Mouse (Mus musculus) ES-E14 (cell line): ENCODE results near the gene Phykpl. TPM values are rescaled to one million over a fixed set of nuclear protein-coding genes. Genes with fewer than 3 reads are reported as not detected.

Experiments used
- DNase-seq: peaks from one replicate; pipeline ENCODE4 v3.0.0-alpha.2; 2013; ENCODE audit warnings: low read depth, low spot score
- H3K27ac ChIP-seq: 2 replicates; pipeline ENCODE4 v1.5.1; 2012; ENCODE audit warnings: low read depth, mild to moderate bottlenecking, low read length, moderate library complexity, mixed read lengths; ENCODE audit not compliant: poor library complexity, insufficient read depth, severe bottlenecking
- H3K36me3 ChIP-seq: 2 replicates; pipeline ENCODE4 v1.6.1; 2012; ENCODE audit warnings: mild to moderate bottlenecking, low read length, moderate library complexity, mixed read lengths; ENCODE audit not compliant: control insufficient read depth, poor library complexity, insufficient read depth, severe bottlenecking
- H3K4me1 ChIP-seq, 2 experiments: fragments of 150-350 bp in 1 of 2; sonication (generic) in 1 of 2; 2 replicates each; pipeline ENCODE4 v1.6.1; 2012; ENCODE audit warnings: low read length in 2 of 2, mild to moderate bottlenecking in 1 of 2, mixed read lengths in 1 of 2; ENCODE audit not compliant: control insufficient read depth in 2 of 2, insufficient read depth in 2 of 2, poor library complexity in 1 of 2
- H3K4me3 ChIP-seq, 2 experiments: fragments of 150-350 bp in 1 of 2; sonication (generic) in 1 of 2; 2 replicates each; pipeline ENCODE4 v1.5.1; 2012; ENCODE audit warnings: low read length in 2 of 2, low read depth in 1 of 2, mild to moderate bottlenecking in 1 of 2, mixed read lengths in 1 of 2; ENCODE audit not compliant: insufficient read depth in 1 of 2, poor library complexity in 1 of 2, severe bottlenecking in 1 of 2
- H3K9ac ChIP-seq: 2 replicates; pipeline ENCODE4 v1.6.1; 2012; ENCODE audit warnings: low read depth, mild to moderate bottlenecking, low read length, mixed read lengths; ENCODE audit not compliant: poor library complexity, insufficient read depth, severe bottlenecking
- H3K9me3 ChIP-seq: fragments of 150-350 bp; sonication (generic); 2 replicates; pipeline ENCODE4 v1.6.1; 2012; ENCODE audit warnings: low read depth, mild to moderate bottlenecking, low read length; ENCODE audit not compliant: control insufficient read depth, insufficient read depth
- CHD2 ChIP-seq: IDR thresholded peaks from 2 replicates; pipeline ENCODE4 v1.6.1; 2014; ENCODE audit warnings: mild to moderate bottlenecking, low read depth, low read length, inconsistent platforms
- HCFC1 ChIP-seq: IDR thresholded peaks from 2 replicates; pipeline ENCODE4 v1.6.1; 2012; ENCODE audit warnings: low read length, inconsistent platforms, borderline replicate concordance; ENCODE audit not compliant: insufficient read depth
- MAFK ChIP-seq: IDR thresholded peaks from 2 replicates; pipeline ENCODE4 v1.6.1; 2014; ENCODE audit warnings: mild to moderate bottlenecking, low read depth, low read length, inconsistent platforms; ENCODE audit not compliant: insufficient read depth
- ZC3H11A ChIP-seq: IDR thresholded peaks from 2 replicates; pipeline ENCODE4 v1.6.1; 2012; ENCODE audit warnings: low read depth, mild to moderate bottlenecking, inconsistent platforms, low read length, borderline replicate concordance
- ZNF384 ChIP-seq: IDR thresholded peaks from 2 replicates; pipeline ENCODE4 v1.6.1; 2012; ENCODE audit warnings: low read depth, low read length, inconsistent platforms
- in situ Hi-C, 2 experiments: fragments of 600-800 bp; cut with MboI; formaldehyde crosslinking; loops; one replicate each; pipeline ENCODE4 v1.15.1; 2025; ENCODE audit warnings: low sequenced_read_pairs in 2 of 2, inconsistent platforms in 1 of 2; ENCODE audit not compliant: unreplicated experiment in 2 of 2
- total RNA-seq: library from RNA; depleted of rRNA; stranded (reverse); fragments of 300-350 nt; gene quantifications from 2 replicates; pipeline ENCODE4 v1.2.3, GENCODE M21; 2012

Phykpl gene
- total RNA-seq, 1 experiment, result 23.4 TPM

DNA sequence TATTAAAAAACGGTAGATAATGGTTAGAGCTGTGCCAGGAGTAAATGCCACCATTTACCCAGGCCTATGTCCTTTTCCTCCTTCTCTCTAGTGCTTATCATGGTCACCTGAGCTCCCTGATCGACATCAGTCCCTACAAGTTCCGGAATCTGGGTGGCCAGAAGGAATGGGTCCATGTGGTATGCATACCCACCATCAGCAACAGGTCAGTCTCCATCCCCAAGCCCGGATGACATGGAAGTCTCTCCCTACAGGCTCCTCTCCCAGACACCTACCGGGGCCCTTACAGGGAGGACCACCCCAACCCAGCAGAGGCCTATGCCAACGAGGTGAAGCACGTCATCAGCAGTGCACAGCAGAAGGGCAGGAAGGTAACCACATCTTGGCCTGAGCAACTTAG is 7.4 kb downstream of the Phykpl start:
- Histone ChIP-seq H3K9me3 (no peaks in the 10 kb centered on the region), H3K27ac (no peak overlapping the region), H3K4me3 (no peak overlapping the region), H3K4me1 (peaks cover 0 to 2% of the 10 kb centered on the region in 2 experiments; a peak in 2 of 4 replicates), H3K36me3 (peaks cover 42% of the 10 kb centered on the region), H3K9ac (no peak overlapping the region)
- no peak for DNase-seq
- TF ChIP-seq ZNF384, result no peak
- no peak for TF ChIP-seq MAFK
- TF ChIP-seq CHD2, result 0 out of 2 replicates have a peak, but pooled peaks have one; percentile 15
- no peak for TF ChIP-seq HCFC1
- no peak for TF ChIP-seq ZC3H11A
- in situ Hi-C loops, result no loop called here

DNA sequence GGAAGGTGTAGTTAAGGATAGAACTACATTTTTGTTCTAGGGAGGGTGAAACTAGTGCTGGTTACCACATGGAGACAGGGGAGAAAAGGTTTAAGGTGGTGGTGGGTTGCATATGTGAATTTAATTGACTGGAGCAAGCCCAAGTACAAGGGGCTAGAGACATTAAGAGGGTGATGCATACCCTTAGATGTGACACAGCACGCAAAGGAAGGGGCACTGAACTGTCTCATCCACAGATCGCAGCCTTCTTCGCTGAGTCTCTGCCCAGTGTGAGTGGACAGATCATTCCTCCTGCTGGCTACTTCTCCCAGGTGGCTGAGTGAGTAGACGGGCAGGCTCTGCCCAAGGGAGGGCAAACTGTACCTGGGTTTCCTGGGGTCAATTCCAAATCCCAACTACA is 8.8 kb downstream of the Phykpl start:
- H3K9me3 ChIP-seq, result no peaks in the 10 kb centered on the region

DNA sequence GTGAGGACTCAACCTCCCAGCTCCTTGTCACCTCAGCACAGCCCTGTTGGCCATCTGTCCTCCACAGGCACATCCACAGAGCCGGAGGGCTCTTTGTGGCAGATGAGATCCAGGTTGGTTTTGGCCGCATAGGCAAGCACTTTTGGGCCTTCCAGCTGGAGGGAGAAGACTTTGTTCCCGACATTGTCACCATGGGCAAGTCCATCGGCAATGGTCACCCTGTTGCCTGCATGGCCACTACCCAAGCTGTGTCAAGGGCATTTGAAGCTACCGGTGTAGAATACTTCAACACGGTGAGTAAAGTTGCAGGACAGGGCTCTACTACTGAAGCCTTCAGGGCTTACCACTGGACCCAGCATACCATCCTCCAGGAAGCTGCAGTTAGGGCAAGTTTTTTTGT is 9.3 kb downstream of the Phykpl start:
- in situ Hi-C loops, result no loop called here
- Histone ChIP-seq H3K27ac (no peak overlapping the region), H3K9me3 (no peaks in the 10 kb centered on the region), H3K4me1 (peaks cover 0 to 2% of the 10 kb centered on the region in 2 experiments; a peak in 2 of 4 replicates), H3K36me3 (peaks cover 45% of the 10 kb centered on the region), H3K4me3 (no peak overlapping the region), H3K9ac (no peak overlapping the region)
- no peak for DNase-seq
- no peak for TF ChIP-seq HCFC1
- TF ChIP-seq MAFK, result no peak
- no peak for TF ChIP-seq ZC3H11A
- no peak for TF ChIP-seq CHD2
- TF ChIP-seq ZNF384, result no peak

More for the DNA sequence above, 8.8 kb downstream of the Phykpl start:
- Histone ChIP-seq H3K4me3 (no peak overlapping the region), H3K4me1 (peaks cover 0 to 2% of the 10 kb centered on the region in 2 experiments; a peak in 2 of 4 replicates), H3K9ac (no peak overlapping the region), H3K27ac (no peak overlapping the region), H3K36me3 (peaks cover 41% of the 10 kb centered on the region)
- TF ChIP-seq HCFC1 (no peak), ZC3H11A (no peak), ZNF384 (no peak), MAFK (no peak), CHD2 (no peak)
- no peak for DNase-seq
- in situ Hi-C loops, result no loop called here

DNA sequence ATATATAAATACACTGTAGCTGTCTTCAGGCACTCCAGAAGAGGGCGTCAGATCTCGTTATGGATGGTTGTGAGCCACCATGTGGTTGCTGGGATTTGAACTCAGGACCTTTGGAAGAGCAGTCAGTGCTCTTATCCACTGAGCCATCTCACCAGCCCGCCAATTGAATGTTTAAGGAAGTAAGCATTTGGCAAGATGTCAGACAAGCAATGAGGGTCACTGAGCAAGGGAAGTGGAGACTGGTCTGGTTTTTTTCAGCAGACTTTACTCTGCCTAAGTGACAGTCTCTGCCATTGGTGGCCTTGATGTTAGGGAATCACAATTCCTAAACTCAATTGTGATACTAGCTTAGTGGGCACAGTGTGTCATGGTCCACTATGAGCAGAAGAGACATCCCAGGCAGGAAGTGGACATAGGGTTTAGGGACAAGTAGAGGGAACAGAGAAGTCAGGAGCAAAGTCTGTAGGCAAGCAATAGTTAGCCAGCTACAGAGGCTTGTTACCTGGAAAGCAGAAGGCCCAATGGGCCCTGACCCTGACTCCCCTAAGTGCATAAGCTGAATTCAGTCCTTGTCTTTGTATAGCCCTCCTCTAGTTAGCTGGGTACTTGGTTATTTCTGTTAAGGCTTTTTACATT is 10.3 kb downstream of the Phykpl start:
- no peak for DNase-seq
- in situ Hi-C loops, result no loop called here

More for the DNA sequence above, 10.3 kb downstream of the Phykpl start:
- no peak for TF ChIP-seq CHD2
- no peak for TF ChIP-seq ZNF384
- no peak for TF ChIP-seq HCFC1
- TF ChIP-seq ZC3H11A, result no peak
- no peak for TF ChIP-seq MAFK
- Histone ChIP-seq H3K9me3 (no peaks in the 10 kb centered on the region), H3K9ac (no peak overlapping the region), H3K27ac (no peak overlapping the region), H3K4me3 (no peak overlapping the region), H3K36me3 (peaks cover 55% of the 10 kb centered on the region), H3K4me1 (peaks cover 0 to 2% of the 10 kb centered on the region in 2 experiments; a peak in 2 of 4 replicates)
